Mouse (Mus musculus) gastrocnemius, postnatal 10 days (tissue): Measurements from ENCODE around the gene Irx3. TPM values are rescaled to one million over a fixed set of nuclear protein-coding genes. Genes with fewer than 3 reads are reported as not detected.

Source experiments
- DNase-seq: peaks from one replicate; pipeline ENCODE4 v3.0.0; 2021; ENCODE audit warnings: mixed read lengths
- total RNA-seq, 2 experiments: library from RNA; stranded (reverse); gene quantifications; 2 replicates each; pipeline ENCODE4 v1.2.3; 2021

The Irx3 gene
- total RNA-seq, 2 experiments from 2014 or later = 0.47 to 1.4 TPM

GRCm38 (mm10) chr8:91801241-91801811 lies 541 bp downstream of the Irx3 start:
- DNase-seq = peak; percentile 41

- DNase-seq = peak; percentile 34
Measured at GRCm38 (mm10) chr8:91800523-91801240, 1.2 kb downstream of the Irx3 start.

- peak; percentile 58 for DNase-seq
Measured at GRCm38 (mm10) chr8:91799681-91800522, 2.0 kb downstream of the Irx3 start.

GRCm38 (mm10) chr8:91799016-91799581 lies 2.8 kb downstream of the Irx3 start:
- DNase-seq = no peak

GRCm38 (mm10) chr8:91797626-91798271 lies 4.1 kb downstream of the Irx3 start:
- DNase-seq = peak; percentile 67

- no peak for DNase-seq
Measured at GRCm38 (mm10) chr8:91793846-91794245, 8.0 kb downstream of the Irx3 start.

GRCm38 (mm10) chr8:91787194-91787895 lies 14.5 kb downstream of the Irx3 start:
- no peak for DNase-seq

- no peak for DNase-seq
Measured at GRCm38 (mm10) chr8:91782940-91783339, 18.9 kb downstream of the Irx3 start.

GRCm38 (mm10) chr8:91782201-91782600 lies 19.7 kb downstream of the Irx3 start:
- DNase-seq = no peak

GRCm38 (mm10) chr8:91780648-91781047 lies 21.2 kb downstream of the Irx3 start:
- no peak for DNase-seq

GRCm38 (mm10) chr8:91768857-91769256 lies 33.0 kb downstream of the Irx3 start:
- no peak for DNase-seq

- DNase-seq = no peak
Measured at GRCm38 (mm10) chr8:91765411-91766034, 36.3 kb downstream of the Irx3 start.

- DNase-seq = no peak
Measured at GRCm38 (mm10) chr8:91755566-91755965, 46.3 kb downstream of the Irx3 start.

- no peak for DNase-seq
Measured at GRCm38 (mm10) chr8:91755062-91755461, 46.8 kb downstream of the Irx3 start.

GRCm38 (mm10) chr8:91750794-91751125 lies 51.1 kb downstream of the Irx3 start:
- no peak for DNase-seq

GRCm38 (mm10) chr8:91750096-91750793 lies 51.6 kb downstream of the Irx3 start:
- DNase-seq = no peak

- no peak for DNase-seq
Measured at GRCm38 (mm10) chr8:91749412-91749811, 52.5 kb downstream of the Irx3 start.
